Mouse (Mus musculus) hindbrain, embryonic 11.5 days (tissue): Measurements from ENCODE around the gene Ttll13. TPM values are rescaled to one million over a fixed set of nuclear protein-coding genes. Genes with fewer than 3 reads are reported as not detected.

ENCODE experiments used
- ATAC-seq: fragments of 200-750 bp; cut with Nextera tagmentation; 2 replicates; pipeline ENCODE4 v1.8.0; 2017; ENCODE audit warnings: mild to moderate bottlenecking, moderate TSS enrichment, moderate library complexity; ENCODE audit not compliant: low FRiP score
- DNase-seq: peaks from one replicate; pipeline ENCODE4 v3.0.0-alpha.2; 2015; ENCODE audit warnings: low spot score
- H3K27ac ChIP-seq: fragments of 300-500 bp; sonication (generic); 2 replicates; pipeline ENCODE4 v1.5.1; 2014; ENCODE audit warnings: mild to moderate bottlenecking, low read depth, low read length
- H3K27me3 ChIP-seq: fragments of 300-500 bp; sonication (generic); 2 replicates; pipeline ENCODE4 v1.6.1; 2014; ENCODE audit warnings: mild to moderate bottlenecking, low read length, moderate library complexity, mixed read lengths; ENCODE audit not compliant: control insufficient read depth, insufficient read depth
- H3K36me3 ChIP-seq: fragments of 300-500 bp; sonication (generic); 2 replicates; pipeline ENCODE4 v1.6.1; 2014; ENCODE audit warnings: mild to moderate bottlenecking, low read length, moderate library complexity, mixed read lengths; ENCODE audit not compliant: control insufficient read depth, insufficient read depth
- H3K4me1 ChIP-seq: fragments of 300-500 bp; sonication (generic); replicated peaks from 2 replicates; pipeline ENCODE4 v1.6.1; 2014; ENCODE audit warnings: low read length, mixed read lengths; ENCODE audit not compliant: control insufficient read depth, insufficient read depth
- H3K4me2 ChIP-seq: fragments of 300-500 bp; sonication (generic); replicated peaks from 2 replicates; pipeline ENCODE4 v1.6.1; 2014; ENCODE audit warnings: mild to moderate bottlenecking, low read depth, low read length
- H3K4me3 ChIP-seq: fragments of 300-500 bp; sonication (generic); 2 replicates; pipeline ENCODE4 v1.5.1; 2014; ENCODE audit warnings: low read depth, low read length
- H3K9ac ChIP-seq: fragments of 300-500 bp; sonication (generic); 2 replicates; pipeline ENCODE4 v1.6.1; 2014; ENCODE audit warnings: low read depth, low read length
- H3K9me3 ChIP-seq: fragments of 300-500 bp; sonication (generic); 2 replicates; pipeline ENCODE4 v1.6.1; 2016; ENCODE audit warnings: low read length; ENCODE audit not compliant: control insufficient read depth
- WGBS: fragments of 180-500 bp; shearing (Covaris S2); extraction: QIAGEN DNeasy Blood & Tissue Kit; methylation state at CpG from one replicate; pipeline ENCODE4 v1.1.7; 2014; 5-methylcytosine and 5-hydroxymethylcytosine counted together
- polyA plus RNA-seq: library from polyadenylated mRNA; unstranded; fragments of >200 nt; fragmentation: Nextera tagmentation; extraction: Ambion mirVana; gene quantifications from 2 replicates; pipeline ENCODE4 v1.2.1, GENCODE M21; 2014

Ttll13 gene
- polyA plus RNA-seq, 1 experiment from 2014 or later = 1.1 TPM

DNA sequence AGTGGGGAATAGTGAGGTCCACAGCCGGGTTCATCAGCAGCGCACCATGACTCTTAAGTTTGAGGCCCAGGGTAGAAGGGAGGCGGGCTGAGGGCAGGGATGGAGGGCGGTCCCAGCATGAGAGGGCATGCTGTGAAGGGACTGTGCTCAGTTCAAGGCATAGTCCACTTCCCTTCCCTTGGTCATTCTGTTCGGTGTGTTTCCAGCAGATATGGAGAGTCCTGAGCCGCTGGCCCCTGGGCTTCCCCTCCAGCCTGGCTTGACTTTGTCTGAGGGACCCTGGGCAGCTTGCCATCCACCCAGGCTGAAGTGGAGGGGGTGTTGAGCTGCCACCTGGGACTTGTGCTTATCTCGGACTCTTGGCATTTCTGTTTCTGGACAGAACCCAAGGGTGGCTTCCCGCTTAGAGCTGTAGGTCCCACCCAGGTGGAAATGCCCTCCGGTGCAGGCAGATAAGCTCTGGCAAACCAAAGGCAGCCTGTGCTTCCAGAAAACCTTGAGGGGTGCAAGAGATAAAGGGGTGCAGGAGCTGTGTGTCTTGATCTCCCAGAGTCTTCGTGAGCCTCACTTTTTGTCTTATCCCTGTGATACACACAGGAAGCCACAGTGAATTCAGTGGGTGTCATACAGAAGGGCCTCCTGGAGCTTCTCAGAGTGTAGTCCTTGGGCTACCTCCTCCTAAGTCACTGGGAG lies 37.3 kb upstream of the Ttll13 start:
- DNase-seq (no peak), ATAC-seq (no peak)
- no peaks in the 10 kb centered on the region for H3K4me1 ChIP-seq
- 83% methylated on average over 10 of the region's 10 CpGs for WGBS
- no peak overlapping the region for H3K4me2 ChIP-seq
- H3K36me3 ChIP-seq = no peaks in the 10 kb centered on the region
- no peak overlapping the region for H3K4me3 ChIP-seq
- no peaks in the 10 kb centered on the region for H3K9me3 ChIP-seq
- no peak overlapping the region for H3K9ac ChIP-seq
- H3K27me3 ChIP-seq = no peaks in the 10 kb centered on the region
- no peak overlapping the region for H3K27ac ChIP-seq

GRCm38 (mm10) chr7:80209669-80210068 lies 36.5 kb upstream of the Ttll13 start:
- H3K27me3 ChIP-seq = no peaks in the 10 kb centered on the region
- 82% methylated on average over 6 of the region's 6 CpGs for WGBS
- no peak overlapping the region for H3K9ac ChIP-seq
- ATAC-seq = no peak
- no peaks in the 10 kb centered on the region for H3K36me3 ChIP-seq
- H3K4me1 ChIP-seq = no peaks in the 10 kb centered on the region
- H3K9me3 ChIP-seq = no peaks in the 10 kb centered on the region
- H3K27ac ChIP-seq = no peak overlapping the region
- H3K4me3 ChIP-seq = no peak overlapping the region
- DNase-seq = no peak
- H3K4me2 ChIP-seq = no peak overlapping the region

- H3K4me1 ChIP-seq = 0 out of 2 replicates have a peak, but pooled peaks cover 3% of the 10 kb centered on the region
- no peaks in the 10 kb centered on the region for H3K9me3 ChIP-seq
- no peaks in the 10 kb centered on the region for H3K36me3 ChIP-seq
- WGBS = 81% methylated on average over 4 of the region's 4 CpGs
- H3K27me3 ChIP-seq = no peaks in the 10 kb centered on the region
- DNase-seq (no peak), ATAC-seq (no peak)
- H3K27ac ChIP-seq = no peak overlapping the region
- no peak overlapping the region for H3K9ac ChIP-seq
- H3K4me3 ChIP-seq = no peak overlapping the region
- no peak overlapping the region for H3K4me2 ChIP-seq
Observed at GRCm38 (mm10) chr7:80210982-80211381, 35.2 kb upstream of the Ttll13 start.

- DNase-seq (no peak), ATAC-seq (no peak)
- Histone ChIP-seq H3K9me3 (no peaks in the 10 kb centered on the region), H3K36me3 (peaks cover 7% of the 10 kb centered on the region; the same call in 1 of the 2 replicates), H3K9ac (no peak overlapping the region), H3K4me1 (0 out of 2 replicates have a peak, but pooled peaks cover 3% of the 10 kb centered on the region), H3K27ac (no peak overlapping the region), H3K4me3 (no peak overlapping the region), H3K27me3 (no peaks in the 10 kb centered on the region), H3K4me2 (no peak overlapping the region)
- 92% methylated on average over 7 of the region's 7 CpGs for WGBS
Observed at GRCm38 (mm10) chr7:80213604-80214003, 32.6 kb upstream of the Ttll13 start.

DNA sequence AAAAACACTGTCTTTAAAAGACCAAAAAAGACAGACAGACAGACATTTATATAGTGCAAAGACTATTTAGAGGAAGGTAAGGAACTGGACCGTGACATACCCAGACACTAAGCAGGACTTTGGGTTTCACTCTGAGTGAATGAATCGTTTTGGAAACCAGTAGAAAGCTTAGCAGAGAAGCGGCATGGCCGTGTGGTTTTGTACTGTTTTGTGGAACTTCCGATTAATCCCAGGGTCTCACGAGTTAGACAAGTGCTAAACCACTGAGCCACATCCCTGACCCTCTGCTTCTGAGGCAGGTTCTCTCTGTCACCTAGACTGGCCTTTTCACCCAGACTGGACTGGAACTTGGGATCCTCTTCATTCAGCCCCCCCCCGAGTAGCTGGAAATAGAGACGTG lies 31.7 kb upstream of the Ttll13 start:
- H3K9ac ChIP-seq = no peak overlapping the region

GRCm38 (mm10) chr7:80215398-80215797 lies 30.8 kb upstream of the Ttll13 start:
- WGBS = 30% methylated on average over 4 of the region's 4 CpGs
- H3K27me3 ChIP-seq = no peaks in the 10 kb centered on the region
- H3K9me3 ChIP-seq = no peaks in the 10 kb centered on the region
- ATAC-seq (peak; percentile 78), DNase-seq (peak; percentile 86)
- H3K9ac ChIP-seq = peak overlapping the region; percentile 54; the same call in 1 of the 2 replicates
- H3K4me3 ChIP-seq = no peak overlapping the region
- 0 out of 2 replicates have a peak, but pooled peaks cover 3% of the 10 kb centered on the region for H3K4me1 ChIP-seq
- H3K27ac ChIP-seq = 0 out of 2 replicates have a peak overlapping the region, but pooled peaks have one; percentile 45
- no peak overlapping the region for H3K4me2 ChIP-seq
- H3K36me3 ChIP-seq = peaks cover 17% of the 10 kb centered on the region

More for the DNA sequence above, 31.7 kb upstream of the Ttll13 start:
- H3K4me3 ChIP-seq = no peak overlapping the region
- no peaks in the 10 kb centered on the region for H3K27me3 ChIP-seq
- 0 out of 2 replicates have a peak, but pooled peaks cover 3% of the 10 kb centered on the region for H3K4me1 ChIP-seq
- 87% methylated on average over 8 of the region's 8 CpGs for WGBS
- ATAC-seq = no peak
- DNase-seq = no peak
- peaks cover 12% of the 10 kb centered on the region for H3K36me3 ChIP-seq
- H3K27ac ChIP-seq = no peak overlapping the region
- no peak overlapping the region for H3K4me2 ChIP-seq
- no peaks in the 10 kb centered on the region for H3K9me3 ChIP-seq

GRCm38 (mm10) chr7:80216566-80216965 lies 29.6 kb upstream of the Ttll13 start:
- WGBS = 72% methylated on average over 8 of the region's 8 CpGs
- no peak for DNase-seq
- Histone ChIP-seq H3K9me3 (no peaks in the 10 kb centered on the region), H3K4me3 (no peak overlapping the region), H3K9ac (no peak overlapping the region), H3K27me3 (no peaks in the 10 kb centered on the region), H3K27ac (no peak overlapping the region), H3K36me3 (peaks cover 23% of the 10 kb centered on the region), H3K4me1 (0 out of 2 replicates have a peak, but pooled peaks cover 3% of the 10 kb centered on the region), H3K4me2 (no peak overlapping the region)
- no peak for ATAC-seq

- Histone ChIP-seq H3K27me3 (no peaks in the 10 kb centered on the region), H3K36me3 (peaks cover 23% of the 10 kb centered on the region)
- no peak for ATAC-seq
Observed at GRCm38 (mm10) chr7:80218666-80219065, 27.5 kb upstream of the Ttll13 start.

GRCm38 (mm10) chr7:80220237-80220797 lies 25.9 kb upstream of the Ttll13 start:
- no peak overlapping the region for H3K27ac ChIP-seq
- DNase-seq (no peak), ATAC-seq (no peak)
- H3K9me3 ChIP-seq = no peaks in the 10 kb centered on the region
- no peak overlapping the region for H3K9ac ChIP-seq
- peaks cover 30% of the 10 kb centered on the region for H3K36me3 ChIP-seq
- no peaks in the 10 kb centered on the region for H3K27me3 ChIP-seq
- H3K4me1 ChIP-seq = 0 out of 2 replicates have a peak, but pooled peaks cover under 1% of the 10 kb centered on the region
- WGBS = 95% methylated on average over 9 of the region's 9 CpGs
- no peak overlapping the region for H3K4me3 ChIP-seq
- no peak overlapping the region for H3K4me2 ChIP-seq

More at GRCm38 (mm10) chr7:80218666-80219065, 27.5 kb upstream of the Ttll13 start:
- Histone ChIP-seq H3K9me3 (no peaks in the 10 kb centered on the region), H3K9ac (no peak overlapping the region), H3K4me3 (no peak overlapping the region), H3K27ac (no peak overlapping the region), H3K4me1 (0 out of 2 replicates have a peak, but pooled peaks cover 3% of the 10 kb centered on the region), H3K4me2 (no peak overlapping the region)
- 96% methylated on average over 9 of the region's 9 CpGs for WGBS
- DNase-seq = no peak
